Mouse (Mus musculus): ENCODE data around the gene Flt1.

The Flt1 gene

GRCm38 (mm10) chr5:147551879-147552627, 173.8 kb downstream of the Flt1 start:
- DNase-seq (ENCODE audit: low spot score) = no peak

GRCm38 (mm10) chr5:147549016-147549755, 176.6 kb downstream of the Flt1 start:
- DNase-seq (ENCODE audit: low spot score) = no peak

GRCm38 (mm10) chr5:147545731-147546241, 180.0 kb downstream of the Flt1 start:
- peak; percentile 38 for DNase-seq (ENCODE audit: low spot score)

- DNase-seq (ENCODE audit: low spot score) = no peak
Observed at GRCm38 (mm10) chr5:147542291-147542690, 183.5 kb downstream of the Flt1 start.

GRCm38 (mm10) chr5:147539815-147540214, 186.0 kb downstream of the Flt1 start:
- no peak for DNase-seq (ENCODE audit: low spot score)

- no peak for DNase-seq (ENCODE audit: low spot score)
Observed at GRCm38 (mm10) chr5:147539409-147539808, 186.4 kb downstream of the Flt1 start.

- no peak for DNase-seq (ENCODE audit: low spot score)
Observed at GRCm38 (mm10) chr5:147532031-147532430, 193.8 kb downstream of the Flt1 start.

GRCm38 (mm10) chr5:147527788-147528187, 198.0 kb downstream of the Flt1 start:
- DNase-seq (ENCODE audit: low spot score) = no peak

- no peak for DNase-seq (ENCODE audit: low spot score)
Observed at GRCm38 (mm10) chr5:147527006-147527405, 198.8 kb downstream of the Flt1 start.

Measured in retina, embryonic 14.5 days (tissue).